8 mouse cellular contexts compared by ENCODE assay signal in the genomic region with DNA sequence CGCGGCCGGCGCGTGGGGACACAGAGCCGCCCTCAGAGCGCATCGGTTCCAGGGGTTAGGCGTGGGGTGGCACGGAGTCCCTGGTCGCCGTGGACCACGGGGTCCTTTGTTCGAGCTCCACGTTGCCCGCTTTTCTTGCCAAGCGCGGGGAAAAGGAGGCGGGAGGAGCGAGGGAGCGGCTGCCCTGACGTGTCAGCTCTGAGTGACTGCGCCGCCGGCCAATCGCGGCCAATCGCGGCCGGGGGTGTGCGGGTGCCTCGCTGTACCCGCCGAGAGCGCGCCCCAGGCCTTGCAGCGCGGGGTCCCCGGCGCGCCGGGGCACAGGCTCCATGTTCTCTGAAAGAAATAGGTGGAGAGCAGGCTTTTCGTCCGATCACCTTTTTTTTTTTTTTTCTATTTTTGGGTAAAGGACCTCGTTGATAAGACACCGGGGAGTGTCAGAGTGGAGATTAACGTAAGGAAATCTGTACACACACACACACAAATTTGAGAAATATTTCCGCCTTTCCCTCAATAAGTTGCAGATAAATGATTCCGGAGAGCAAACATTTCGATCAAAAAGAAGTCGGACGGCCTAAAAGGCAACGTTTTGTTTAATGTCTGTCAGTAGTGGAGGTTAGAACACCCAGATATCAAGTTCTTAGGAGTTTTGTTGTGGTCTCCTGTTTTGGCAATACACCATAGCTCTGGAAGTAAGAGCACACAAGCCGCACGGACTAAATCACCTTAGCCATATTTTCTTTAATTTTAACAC. TPM values are rescaled to one million over a fixed set of nuclear protein-coding genes. Genes with fewer than 3 reads are reported as not detected.
DNase-seq lines count a peak whose midpoint lies in the region; ATAC-seq lines count a peak whose summit lies in the region.

No protein-coding gene starts in this region.

- peak; percentile 89 for ATAC-seq in hindbrain, embryonic 14.5 days (ENCODE audit: low FRiP score)

- peak; percentile 89 for DNase-seq in T-cell, adult 2 months (ENCODE audit: low spot score)
- DNase-seq in cerebellum, postnatal 25 days, result peak; percentile 99
- DNase-seq in frontal cortex, postnatal 25 days (ENCODE audit: low spot score in 2 of 2), result peak; percentile 92 to 93
- DNase-seq in hindbrain, embryonic 14.5 days (ENCODE audit: low spot score), result peak; percentile 94
- DNase-seq in layer of hippocampus, postnatal 36 days, result peak; percentile 95 to 96
- peak; percentile 96 for DNase-seq in lung, postnatal 25 days (ENCODE audit: low spot score)
- peak; percentile 76 for DNase-seq in retina, adult 2 months (ENCODE audit: low read depth, low spot score)
- DNase-seq in thymus, postnatal 25 days, result peak; percentile 97

- H3K27ac ChIP-seq in hindbrain, embryonic 14.5 days, result peak overlapping the region; percentile 98

- under 1% methylated on average over 53 of the region's 55 CpGs for WGBS in hindbrain, embryonic 14.5 days

- H3K36me3 ChIP-seq in hindbrain, embryonic 14.5 days (replicated peaks; ENCODE audit: control insufficient read depth, insufficient read depth), result peaks cover 10% of the 10 kb centered on the region

- H3K4me3 ChIP-seq in hindbrain, embryonic 14.5 days (replicated peaks; ENCODE audit: low read length), result peak overlapping the region; percentile 96

- H3K4me1 ChIP-seq in hindbrain, embryonic 14.5 days (replicated peaks; ENCODE audit: control insufficient read depth, insufficient read depth, low read length), result peaks cover 31% of the 10 kb centered on the region

- H3K9me3 ChIP-seq in hindbrain, embryonic 14.5 days (ENCODE audit: control insufficient read depth, low read length), result no peaks in the 10 kb centered on the region

- peak overlapping the region; percentile 98 for H3K9ac ChIP-seq in hindbrain, embryonic 14.5 days

- no peaks in the 10 kb centered on the region for H3K27me3 ChIP-seq in hindbrain, embryonic 14.5 days (ENCODE audit: control insufficient read depth, insufficient read depth, low read length)

- peak overlapping the region; percentile 61 for H3K4me2 ChIP-seq in hindbrain, embryonic 14.5 days (replicated peaks)

RNA-seq across cellular contexts. Expression of a gene that starts 1.0 kb away (rescaled TPM):
- 229 and 263 TPM in 2 replicates for polyA plus RNA-seq in hindbrain, embryonic 14.5 days (2014; fragmentation: Nextera tagmentation; extraction: Ambion mirVana)
- total RNA-seq in layer of hippocampus, postnatal 36 days (2021), result 10 to 100 TPM; 97.7 to 99.2 TPM

Comparison
In these comparisons a context has a peak if more than half of its experiments do, and no peak if none do; other contexts are left out.
1. Peak in every context shown above with its lines: DNase-seq, ATAC-seq, H3K4me3 ChIP-seq and H3K27ac ChIP-seq.